Mouse (Mus musculus) megakaryocyte progenitor cell, adult 5-6 weeks (primary cell): ENCODE results near the gene Stard5. TPM values are rescaled to one million over a fixed set of nuclear protein-coding genes. Genes with fewer than 3 reads are reported as not detected.

Experiments
- ATAC-seq: replicated peaks from 2 replicates; pipeline ENCODE4 v1.8.0; 2016; ENCODE audit warnings: mild to moderate bottlenecking, moderate TSS enrichment, inconsistent platforms; ENCODE audit not compliant: poor library complexity
- total RNA-seq, 2 experiments: library from RNA; stranded (forward) in 1 of 2; stranded (reverse) in 1 of 2; fragments of 157-497, 149-512 nt in 1 of 2; fragments of 200-1000 nt in 1 of 2; gene quantifications; 2 replicates each; pipeline versions ENCODE4 v1.2.3 to v1.2.4; 2015 to 2017

The Stard5 gene
- total RNA-seq, 2 experiments from 2014 or later, result 9.4 to 11.0 TPM

- ATAC-seq, result no peak
These were observed 29.3 kb downstream of the Stard5 start for GRCm38 (mm10) chr7:83661031-83661430.

- no peak for ATAC-seq
These were observed 30.0 kb downstream of the Stard5 start for GRCm38 (mm10) chr7:83661763-83662162.

GRCm38 (mm10) chr7:83662711-83663375 lies 31.1 kb downstream of the Stard5 start:
- ATAC-seq, result no peak

GRCm38 (mm10) chr7:83666087-83666595 lies 34.4 kb downstream of the Stard5 start:
- ATAC-seq, result no peak

GRCm38 (mm10) chr7:83667936-83668645 lies 36.3 kb downstream of the Stard5 start:
- peak; percentile 69 for ATAC-seq

GRCm38 (mm10) chr7:83668724-83669123 lies 37.0 kb downstream of the Stard5 start:
- peak; percentile 80 for ATAC-seq

- no peak for ATAC-seq
These were observed 39.8 kb downstream of the Stard5 start for GRCm38 (mm10) chr7:83671573-83671972.

- ATAC-seq, result peak; percentile 89
These were observed 43.9 kb downstream of the Stard5 start for GRCm38 (mm10) chr7:83675545-83676254.

GRCm38 (mm10) chr7:83677296-83677695 lies 45.5 kb downstream of the Stard5 start:
- ATAC-seq, result peak; percentile 28; the same call in 1 of the 2 replicates

- ATAC-seq, result no peak
These were observed 46.7 kb downstream of the Stard5 start for GRCm38 (mm10) chr7:83678506-83678905.

GRCm38 (mm10) chr7:83682640-83683274 lies 51.0 kb downstream of the Stard5 start:
- peak; percentile 50 for ATAC-seq

GRCm38 (mm10) chr7:83695449-83696212 lies 63.9 kb downstream of the Stard5 start:
- ATAC-seq, result peak; percentile 69

GRCm38 (mm10) chr7:83699066-83699745 lies 67.4 kb downstream of the Stard5 start:
- ATAC-seq, result peak; percentile 87

Other genes starting within 250 kb of the Stard5 start
- gene Tmc3, start 47.0 kb upstream of the Stard5 start, total RNA-seq (2015), result 0.64 TPM in 1 of 2 replicates, not detected in the other
- gene Tmc3, start 47.0 kb upstream of the Stard5 start, total RNA-seq (2017), result 0.17 TPM in 1 of 2 replicates, not detected in the other
- gene Il16, start 113.8 kb downstream of the Stard5 start, total RNA-seq (2015), result 18.6 and 20.8 TPM in 2 replicates
- gene Il16, start 113.8 kb downstream of the Stard5 start, total RNA-seq (2017), result 66.4 and 71.6 TPM in 2 replicates
- gene Cfap161, start 162.9 kb downstream of the Stard5 start, total RNA-seq (2015), result not detected in 2 replicates
- not detected in 2 replicates for gene Cfap161, start 162.9 kb downstream of the Stard5 start, total RNA-seq (2017)